Mouse (Mus musculus): ENCODE results near the gene Rhox2a. TPM values are rescaled to one million over a fixed set of nuclear protein-coding genes. Genes with fewer than 3 reads are reported as not detected.

Gene Rhox2a
- polyA plus RNA-seq (2014; fragmentation: Illumina TruSeq; extraction: RNeasy Lipid Tissue Mini Kit (QIAGEN cat#74804); ENCODE audit: low read depth, low replicate concordance): not detected

GRCm38 (mm10) chrX:37244676-37245075, at the start of gene Rhox2a:
Gene Rhox2a, plus strand, starts transcription at chrX:37244976.

GRCm38 (mm10) chrX:37210941-37211340, 33.8 kb upstream of the Rhox2a start, which contains the start of gene Gm9:
Gene Gm9, minus strand, starts transcription at chrX:37211041.

DNA sequence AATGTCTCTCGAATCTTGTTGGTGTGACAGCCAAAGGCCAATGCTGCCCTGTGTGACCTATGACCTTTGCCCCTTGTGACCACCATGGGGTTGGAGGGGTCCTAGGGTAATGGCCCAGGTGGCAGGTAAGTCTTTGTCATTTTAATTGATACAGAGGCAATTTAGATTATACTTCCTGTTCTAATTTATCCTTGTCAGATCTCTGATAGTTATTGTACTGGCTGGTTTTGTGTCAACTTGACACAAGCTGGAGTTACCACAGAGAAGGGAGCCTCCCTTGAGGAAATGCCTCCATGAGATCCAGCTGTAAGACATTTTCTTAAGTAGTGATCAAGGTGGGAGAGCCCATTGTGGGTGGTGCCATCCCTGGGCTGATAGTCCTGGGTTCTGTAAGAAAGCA, 22.6 kb upstream of the Rhox2a start, which contains the start of gene Rhox1:
TSS of gene Rhox1 (minus strand) at position 101 of the 400 bp plus-strand sequence.

DNA sequence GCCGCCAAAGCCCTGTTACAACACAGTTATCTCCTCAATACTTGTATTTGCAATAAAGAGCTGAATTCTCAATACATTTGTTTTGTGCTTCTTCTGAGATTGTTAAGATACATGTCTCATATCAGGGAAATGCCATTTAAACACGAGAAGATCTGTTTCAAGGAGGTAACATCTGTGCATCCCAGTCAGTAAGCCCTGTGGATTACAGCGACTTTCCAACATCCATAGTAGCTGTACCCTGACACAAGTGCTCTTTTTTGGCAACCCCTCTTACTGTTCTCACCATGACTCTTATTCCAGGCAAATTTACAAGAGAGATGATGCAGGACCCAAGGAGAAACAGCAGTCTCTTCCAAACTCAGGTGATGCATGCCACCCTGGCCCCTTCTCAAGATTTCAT, 4.8 kb downstream of the Rhox2a start, which contains the start of gene Rhox3a:
TSS of gene Rhox3a (plus strand) at position 301 of the 400 bp plus-strand sequence.

DNA sequence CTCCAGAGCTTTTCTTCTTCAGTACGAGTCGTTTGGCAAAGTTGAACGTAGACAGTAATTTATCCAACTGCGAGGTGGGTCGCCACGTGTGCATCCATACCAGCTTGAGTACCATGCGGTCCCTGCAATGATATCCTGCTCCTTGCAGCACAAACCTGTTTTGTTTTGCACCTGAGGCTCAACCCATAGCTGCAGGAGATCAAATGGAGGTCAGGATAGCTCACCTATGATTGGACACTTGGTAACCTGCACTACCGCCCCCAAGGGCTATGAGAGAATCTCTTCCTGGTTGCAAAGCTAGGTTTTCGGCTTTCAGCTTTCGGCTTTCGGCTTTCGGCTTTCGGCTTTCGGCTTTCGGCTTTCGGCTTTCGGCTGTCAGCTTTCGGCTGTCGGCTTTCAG, 20.3 kb downstream of the Rhox2a start, which contains the start of gene Rhox4a:
TSS of gene Rhox4a (plus strand) at position 301 of the 400 bp plus-strand sequence.

Other genes starting within 250 kb of the Rhox2a start
- gene Sowahd, start 196.1 kb upstream of the Rhox2a start, polyA plus RNA-seq (2014; fragmentation: Illumina TruSeq; extraction: RNeasy Lipid Tissue Mini Kit (QIAGEN cat#74804); ENCODE audit: low read depth, low replicate concordance): not detected
- 645 TPM for gene Rpl39, start 159.6 kb upstream of the Rhox2a start, polyA plus RNA-seq (2014; fragmentation: Illumina TruSeq; extraction: RNeasy Lipid Tissue Mini Kit (QIAGEN cat#74804); ENCODE audit: low read depth, low replicate concordance)
- 53.1 TPM for gene Upf3b, start 134.7 kb upstream of the Rhox2a start, polyA plus RNA-seq (2014; fragmentation: Illumina TruSeq; extraction: RNeasy Lipid Tissue Mini Kit (QIAGEN cat#74804); ENCODE audit: low read depth, low replicate concordance)
- gene Nkap, start 118.2 kb upstream of the Rhox2a start, polyA plus RNA-seq (2014; fragmentation: Illumina TruSeq; extraction: RNeasy Lipid Tissue Mini Kit (QIAGEN cat#74804); ENCODE audit: low read depth, low replicate concordance): 56.2 TPM
- not detected for gene Akap14, start 76.1 kb upstream of the Rhox2a start, polyA plus RNA-seq (2014; fragmentation: Illumina TruSeq; extraction: RNeasy Lipid Tissue Mini Kit (QIAGEN cat#74804); ENCODE audit: low read depth, low replicate concordance)
- 470 TPM for gene Ndufa1, start 53.8 kb upstream of the Rhox2a start, polyA plus RNA-seq (2014; fragmentation: Illumina TruSeq; extraction: RNeasy Lipid Tissue Mini Kit (QIAGEN cat#74804); ENCODE audit: low read depth, low replicate concordance)
- not detected for gene Rnf113a1, start 53.7 kb upstream of the Rhox2a start, polyA plus RNA-seq (2014; fragmentation: Illumina TruSeq; extraction: RNeasy Lipid Tissue Mini Kit (QIAGEN cat#74804); ENCODE audit: low read depth, low replicate concordance)
- not detected for gene Gm9, start 33.9 kb upstream of the Rhox2a start, polyA plus RNA-seq (2014; fragmentation: Illumina TruSeq; extraction: RNeasy Lipid Tissue Mini Kit (QIAGEN cat#74804); ENCODE audit: low read depth, low replicate concordance)
- not detected for gene Rhox1, start 22.7 kb upstream of the Rhox2a start, polyA plus RNA-seq (2014; fragmentation: Illumina TruSeq; extraction: RNeasy Lipid Tissue Mini Kit (QIAGEN cat#74804); ENCODE audit: low read depth, low replicate concordance)
- not detected for gene Rhox3a, start 4.9 kb downstream of the Rhox2a start, polyA plus RNA-seq (2014; fragmentation: Illumina TruSeq; extraction: RNeasy Lipid Tissue Mini Kit (QIAGEN cat#74804); ENCODE audit: low read depth, low replicate concordance)
- not detected for gene Rhox4a, start 20.4 kb downstream of the Rhox2a start, polyA plus RNA-seq (2014; fragmentation: Illumina TruSeq; extraction: RNeasy Lipid Tissue Mini Kit (QIAGEN cat#74804); ENCODE audit: low read depth, low replicate concordance)
- gene Rhox3a2, start 135.1 kb downstream of the Rhox2a start, polyA plus RNA-seq (2014; fragmentation: Illumina TruSeq; extraction: RNeasy Lipid Tissue Mini Kit (QIAGEN cat#74804); ENCODE audit: low read depth, low replicate concordance): not detected
- gene Rhox4a2, start 145.9 kb downstream of the Rhox2a start, polyA plus RNA-seq (2014; fragmentation: Illumina TruSeq; extraction: RNeasy Lipid Tissue Mini Kit (QIAGEN cat#74804); ENCODE audit: low read depth, low replicate concordance): not detected
- gene Rhox2b, start 167.1 kb downstream of the Rhox2a start, polyA plus RNA-seq (2014; fragmentation: Illumina TruSeq; extraction: RNeasy Lipid Tissue Mini Kit (QIAGEN cat#74804); ENCODE audit: low read depth, low replicate concordance): not detected
- not detected for gene Rhox4b, start 187.5 kb downstream of the Rhox2a start, polyA plus RNA-seq (2014; fragmentation: Illumina TruSeq; extraction: RNeasy Lipid Tissue Mini Kit (QIAGEN cat#74804); ENCODE audit: low read depth, low replicate concordance)
- not detected for gene Rhox2c, start 208.7 kb downstream of the Rhox2a start, polyA plus RNA-seq (2014; fragmentation: Illumina TruSeq; extraction: RNeasy Lipid Tissue Mini Kit (QIAGEN cat#74804); ENCODE audit: low read depth, low replicate concordance)
- gene Rhox3c, start 213.6 kb downstream of the Rhox2a start, polyA plus RNA-seq (2014; fragmentation: Illumina TruSeq; extraction: RNeasy Lipid Tissue Mini Kit (QIAGEN cat#74804); ENCODE audit: low read depth, low replicate concordance): not detected
- gene Rhox4c, start 235.4 kb downstream of the Rhox2a start, polyA plus RNA-seq (2014; fragmentation: Illumina TruSeq; extraction: RNeasy Lipid Tissue Mini Kit (QIAGEN cat#74804); ENCODE audit: low read depth, low replicate concordance): not detected
- gene Rhox2d, start 248.5 kb downstream of the Rhox2a start, polyA plus RNA-seq (2014; fragmentation: Illumina TruSeq; extraction: RNeasy Lipid Tissue Mini Kit (QIAGEN cat#74804); ENCODE audit: low read depth, low replicate concordance): not detected